8 mouse cellular contexts compared by ENCODE assay signal in the genomic region with DNA sequence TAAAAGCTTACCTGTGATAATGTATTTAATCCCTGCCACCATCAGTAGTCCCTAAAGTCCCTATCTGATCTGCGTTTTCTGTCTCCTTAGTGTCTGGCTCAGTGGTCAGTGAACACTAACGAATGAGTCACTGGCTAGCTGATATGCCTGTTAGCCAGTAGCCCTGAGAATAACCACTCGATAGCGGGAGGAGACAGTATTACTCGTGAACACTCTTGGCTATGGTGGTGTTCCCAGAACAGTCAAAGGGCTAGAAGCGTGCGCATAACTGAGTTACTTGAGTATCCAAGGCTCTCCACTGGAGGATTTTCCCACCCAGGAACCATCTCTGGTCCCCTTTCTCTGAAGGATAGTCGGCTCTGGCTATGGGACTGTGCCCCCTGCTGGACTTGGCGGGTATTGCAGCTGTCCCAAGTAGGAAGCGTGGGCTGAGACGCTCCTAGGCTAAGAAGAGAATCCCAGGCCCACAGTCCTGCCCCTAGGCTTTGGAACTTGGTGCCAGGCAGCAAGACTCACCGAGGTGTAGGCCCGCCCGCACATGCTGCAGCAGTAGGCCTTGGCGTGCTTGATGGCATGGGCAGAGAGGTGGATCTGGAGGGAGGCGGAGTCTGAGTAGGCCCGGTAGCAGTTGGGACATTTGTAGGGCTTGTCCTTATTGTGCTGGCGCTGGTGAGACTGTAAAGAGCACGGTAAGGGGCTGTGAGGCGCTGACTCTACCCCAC. TPM values are rescaled to one million over a fixed set of nuclear protein-coding genes. Genes with fewer than 3 reads are reported as not detected.
A peak's percentile ranks its signal among the peaks of the same experiment; 100 is the strongest.
DNase-seq lines count a peak whose midpoint lies in the region; ATAC-seq lines count a peak whose summit lies in the region.

No protein-coding gene starts in this region.

- H3K4me1 ChIP-seq in embryonic facial prominence, embryonic 15.5 days = 0 out of 2 replicates have a peak, but pooled peaks cover 10% of the 10 kb centered on the region
- no peaks in the 10 kb centered on the region; the same call in none of the 2 replicates for H3K4me1 ChIP-seq in heart, embryonic 10.5 days
- H3K4me1 ChIP-seq in kidney, embryonic 15.5 days = no peaks in the 10 kb centered on the region
- no peaks in the 10 kb centered on the region for H3K4me1 ChIP-seq in liver, embryonic 11.5 days (replicated peaks; ENCODE audit: control insufficient read depth, insufficient read depth, low read length)
- no peaks in the 10 kb centered on the region for H3K4me1 ChIP-seq in stomach, embryonic 15.5 days

- ATAC-seq in embryonic facial prominence, embryonic 15.5 days (ENCODE audit: insufficient number of reproducible peaks, low FRiP score, low TSS enrichment, low read depth) = peak; percentile 68
- ATAC-seq in kidney, embryonic 15.5 days (replicated peaks; ENCODE audit: low FRiP score) = peak; percentile 54
- ATAC-seq in liver, embryonic 11.5 days (replicated peaks; ENCODE audit: low FRiP score) = 0 out of 2 replicates have a peak, but pooled peaks have one; percentile 21
- peak; percentile 36; the same call in 1 of the 2 replicates for ATAC-seq in stomach, embryonic 15.5 days (ENCODE audit: insufficient read depth, low FRiP score, low read depth)

- DNase-seq in 416B (ENCODE audit: low read depth) = peak; percentile 50
- DNase-seq in adrenal gland, postnatal 4 days (ENCODE audit: low spot score in 2 of 2) = peak; percentile 50 to 55
- DNase-seq in heart, embryonic 10.5 days (ENCODE audit: low spot score) = peak; percentile 88
- peak; percentile 75 for DNase-seq in liver, embryonic 11.5 days (ENCODE audit: low spot score)
- peak; percentile 54 to 69 for DNase-seq in natural killer cell, adult 2 months (ENCODE audit: low spot score in 2 of 2)

- 44% methylated on average over 20 of the region's 20 CpGs for WGBS in embryonic facial prominence, embryonic 15.5 days
- WGBS in heart, embryonic 10.5 days = 43% methylated on average over 20 of the region's 20 CpGs
- WGBS in kidney, embryonic 15.5 days = 48% methylated on average over 20 of the region's 20 CpGs
- 49% methylated on average over 20 of the region's 20 CpGs for WGBS in liver, embryonic 11.5 days
- 47% methylated on average over 20 of the region's 20 CpGs for WGBS in stomach, embryonic 15.5 days

- H3K27ac ChIP-seq in embryonic facial prominence, embryonic 15.5 days (replicated peaks) = 0 out of 2 replicates have a peak overlapping the region, but pooled peaks have one; percentile 31
- no peak overlapping the region for H3K27ac ChIP-seq in heart, embryonic 10.5 days
- no peak overlapping the region for H3K27ac ChIP-seq in kidney, embryonic 15.5 days
- no peak overlapping the region for H3K27ac ChIP-seq in liver, embryonic 11.5 days (ENCODE audit: low read depth, low read length)
- H3K27ac ChIP-seq in stomach, embryonic 15.5 days = no peak overlapping the region

- no peaks in the 10 kb centered on the region for H3K9me3 ChIP-seq in embryonic facial prominence, embryonic 15.5 days (replicated peaks)
- H3K9me3 ChIP-seq in heart, embryonic 10.5 days = no peaks in the 10 kb centered on the region
- H3K9me3 ChIP-seq in kidney, embryonic 15.5 days (replicated peaks) = no peaks in the 10 kb centered on the region
- no peaks in the 10 kb centered on the region for H3K9me3 ChIP-seq in liver, embryonic 11.5 days (ENCODE audit: control insufficient read depth, low read length)
- no peaks in the 10 kb centered on the region for H3K9me3 ChIP-seq in stomach, embryonic 15.5 days

- H3K4me3 ChIP-seq in embryonic facial prominence, embryonic 15.5 days (replicated peaks) = no peak overlapping the region
- no peak overlapping the region for H3K4me3 ChIP-seq in heart, embryonic 10.5 days
- H3K4me3 ChIP-seq in kidney, embryonic 15.5 days (replicated peaks) = no peak overlapping the region
- H3K4me3 ChIP-seq in liver, embryonic 11.5 days (ENCODE audit: low read depth, low read length) = no peak overlapping the region
- no peak overlapping the region for H3K4me3 ChIP-seq in stomach, embryonic 15.5 days (replicated peaks)

- H3K36me3 ChIP-seq in embryonic facial prominence, embryonic 15.5 days = peaks cover 90% of the 10 kb centered on the region
- H3K36me3 ChIP-seq in heart, embryonic 10.5 days = peaks cover 96% of the 10 kb centered on the region
- H3K36me3 ChIP-seq in kidney, embryonic 15.5 days = peaks cover 98% of the 10 kb centered on the region
- H3K36me3 ChIP-seq in liver, embryonic 11.5 days (ENCODE audit: control insufficient read depth, insufficient read depth, low read length) = peaks cover 48% of the 10 kb centered on the region
- H3K36me3 ChIP-seq in stomach, embryonic 15.5 days = peaks cover 57% of the 10 kb centered on the region

- no peaks in the 10 kb centered on the region for H3K27me3 ChIP-seq in embryonic facial prominence, embryonic 15.5 days
- no peaks in the 10 kb centered on the region for H3K27me3 ChIP-seq in heart, embryonic 10.5 days (ENCODE audit: insufficient read depth, poor library complexity, severe bottlenecking)
- H3K27me3 ChIP-seq in kidney, embryonic 15.5 days = no peaks in the 10 kb centered on the region
- H3K27me3 ChIP-seq in liver, embryonic 11.5 days (replicated peaks; ENCODE audit: control insufficient read depth, insufficient read depth, low read length) = no peaks in the 10 kb centered on the region
- H3K27me3 ChIP-seq in stomach, embryonic 15.5 days (replicated peaks) = no peaks in the 10 kb centered on the region

- H3K9ac ChIP-seq in embryonic facial prominence, embryonic 15.5 days = no peak overlapping the region
- H3K9ac ChIP-seq in kidney, embryonic 15.5 days = no peak overlapping the region
- no peak overlapping the region for H3K9ac ChIP-seq in liver, embryonic 11.5 days (ENCODE audit: low read depth, low read length)
- no peak overlapping the region for H3K9ac ChIP-seq in stomach, embryonic 15.5 days

- no peak overlapping the region for H3K4me2 ChIP-seq in embryonic facial prominence, embryonic 15.5 days (replicated peaks)
- H3K4me2 ChIP-seq in kidney, embryonic 15.5 days = no peak overlapping the region
- no peak overlapping the region for H3K4me2 ChIP-seq in liver, embryonic 11.5 days
- H3K4me2 ChIP-seq in stomach, embryonic 15.5 days = no peak overlapping the region

RNA-seq across cellular contexts. Expression of gene A3galt2, which starts 21.6 kb away (rescaled TPM):
- total RNA-seq in adrenal gland, postnatal 4 days (2021) = under 1 TPM; 0.34 to 0.70 TPM
- 0.12 and 0.15 TPM in 2 replicates for polyA plus RNA-seq in embryonic facial prominence, embryonic 15.5 days (2015; fragmentation: Nextera tagmentation; extraction: Ambion mirVana)
- 0.04 and 0.10 TPM in 2 replicates for polyA plus RNA-seq in heart, embryonic 10.5 days (2016; fragmentation: Nextera tagmentation; extraction: Ambion mirVana)
- 0.22 and 0.28 TPM in 2 replicates for polyA plus RNA-seq in kidney, embryonic 15.5 days (2015; fragmentation: Nextera tagmentation; extraction: Ambion mirVana)
- polyA plus RNA-seq in liver, embryonic 11.5 days (2014; fragmentation: Nextera tagmentation; extraction: Ambion mirVana) = 0.14 TPM in 1 of 2 replicates, not detected in the other
- 0.09 and 0.14 TPM in 2 replicates for polyA plus RNA-seq in stomach, embryonic 15.5 days (2015; fragmentation: Nextera tagmentation; extraction: Ambion mirVana)

RNA-seq across cellular contexts. Expression of gene Zfp362, which starts 29.1 kb away (rescaled TPM):
- total RNA-seq in adrenal gland, postnatal 4 days (2021) = 10 to 100 TPM; 68.0 to 69.9 TPM
- 37.3 and 43.6 TPM in 2 replicates for polyA plus RNA-seq in embryonic facial prominence, embryonic 15.5 days (2015; fragmentation: Nextera tagmentation; extraction: Ambion mirVana)
- 20.7 and 35.9 TPM in 2 replicates for polyA plus RNA-seq in heart, embryonic 10.5 days (2016; fragmentation: Nextera tagmentation; extraction: Ambion mirVana)
- 37.5 and 43.8 TPM in 2 replicates for polyA plus RNA-seq in kidney, embryonic 15.5 days (2015; fragmentation: Nextera tagmentation; extraction: Ambion mirVana)
- 23.1 and 25.3 TPM in 2 replicates for polyA plus RNA-seq in liver, embryonic 11.5 days (2014; fragmentation: Nextera tagmentation; extraction: Ambion mirVana)
- 22.8 and 26.6 TPM in 2 replicates for polyA plus RNA-seq in stomach, embryonic 15.5 days (2015; fragmentation: Nextera tagmentation; extraction: Ambion mirVana)
